Mouse (Mus musculus) CH12.LX (cell line): Measurements from ENCODE around the gene Hoxa10. TPM values are rescaled to one million over a fixed set of nuclear protein-coding genes. Genes with fewer than 3 reads are reported as not detected.

Source experiments
- DNase-seq: peaks from one replicate; pipeline ENCODE4 v3.0.0-alpha.2; 2013; ENCODE audit errors: extremely low read depth
- H3K27ac ChIP-seq: 2 replicates; pipeline ENCODE4 v1.5.1; 2012; ENCODE audit warnings: low read depth, mild to moderate bottlenecking, control low read depth, moderate library complexity; ENCODE audit not compliant: insufficient read depth
- H3K27me3 ChIP-seq: replicated peaks from 2 replicates; pipeline ENCODE3; 2012; ENCODE audit warnings: inconsistent platforms
- H3K36me3 ChIP-seq, 2 experiments: replicated peaks in 1 of 2; 2 replicates each; pipeline versions ENCODE3 to v1.6.1; 2012; ENCODE audit warnings: inconsistent platforms in 1 of 2, low read length in 1 of 2, mild to moderate bottlenecking in 1 of 2, mixed read lengths in 1 of 2, moderate library complexity in 1 of 2; ENCODE audit not compliant: control insufficient read depth in 1 of 2, insufficient read depth in 1 of 2
- H3K4me1 ChIP-seq, 2 experiments: 2 replicates each; pipeline ENCODE4 v1.6.1; 2012; ENCODE audit warnings: inconsistent platforms in 1 of 2, moderate library complexity in 1 of 2; ENCODE audit not compliant: insufficient read depth in 2 of 2, control insufficient read depth in 1 of 2
- H3K4me2 ChIP-seq: 2 replicates; pipeline ENCODE4 v1.6.1; 2012; ENCODE audit warnings: low read depth, mild to moderate bottlenecking, control low read depth; ENCODE audit not compliant: poor library complexity, insufficient read depth, severe bottlenecking
- H3K4me3 ChIP-seq, 3 experiments: fragments of 150-350 bp in 1 of 3; sonication (generic) in 1 of 3; replicated peaks in 1 of 3; 2 replicates each; pipeline versions ENCODE3 to v1.5.1; 2011 to 2012; ENCODE audit warnings: low read depth in 2 of 3, low read length in 2 of 3, mild to moderate bottlenecking in 2 of 3, moderate library complexity in 2 of 3, control low read depth in 1 of 3, improper control_type of control experiment in 1 of 3, inconsistent platforms in 1 of 3, mixed read lengths in 1 of 3; ENCODE audit not compliant: poor library complexity in 1 of 3
- H3K79me2 ChIP-seq: replicated peaks from 2 replicates; pipeline ENCODE4 v1.6.1; 2012; ENCODE audit warnings: mild to moderate bottlenecking, moderate library complexity; ENCODE audit not compliant: control insufficient read depth, poor library complexity, insufficient read depth, severe bottlenecking; ENCODE audit errors: extremely low read depth
- H3K9ac ChIP-seq: 2 replicates; pipeline ENCODE4 v1.6.1; 2012; ENCODE audit warnings: low read depth, mild to moderate bottlenecking, control low read depth, moderate library complexity; ENCODE audit not compliant: insufficient read depth
- H3K9me3 ChIP-seq: replicated peaks from 2 replicates; pipeline ENCODE3; 2012; ENCODE audit warnings: low read length, inconsistent platforms, mixed read lengths
- CHD1 ChIP-seq: IDR thresholded peaks from 2 replicates; pipeline ENCODE4 v1.6.1; 2012; ENCODE audit warnings: low read depth, low read length, improper control_type of control experiment, inconsistent platforms
- CTCF ChIP-seq, 2 experiments: IDR thresholded peaks in 1 of 2; conservative IDR thresholded peaks in 1 of 2; 2 replicates each; pipeline ENCODE4 v1.5.1; 2011 to 2012; ENCODE audit warnings: low read depth in 2 of 2, low read length in 2 of 2, improper control_type of control experiment in 1 of 2, inconsistent platforms in 1 of 2, mild to moderate bottlenecking in 1 of 2, moderate library complexity in 1 of 2
- E2F4 ChIP-seq: IDR thresholded peaks from 2 replicates; pipeline ENCODE4 v1.6.1; 2011; ENCODE audit warnings: low read depth, low read length, improper control_type of control experiment; ENCODE audit not compliant: insufficient replicate concordance
- ELF1 ChIP-seq: IDR thresholded peaks from 2 replicates; pipeline ENCODE4 v1.6.1; 2014; ENCODE audit warnings: low read depth, mild to moderate bottlenecking, inconsistent platforms, low read length, improper control_type of control experiment
- EP300 ChIP-seq: IDR thresholded peaks from 2 replicates; pipeline ENCODE4 v1.6.1; 2011; ENCODE audit warnings: low read length, improper control_type of control experiment
- GABPA ChIP-seq: IDR thresholded peaks from 2 replicates; pipeline ENCODE4 v1.6.1; 2012; ENCODE audit warnings: low read depth, low read length, improper control_type of control experiment, inconsistent platforms; ENCODE audit not compliant: insufficient replicate concordance
- HCFC1 ChIP-seq: IDR thresholded peaks from 2 replicates; pipeline ENCODE4 v1.6.1; 2012; ENCODE audit warnings: low read depth, mild to moderate bottlenecking, inconsistent platforms, low read length, improper control_type of control experiment
- IRF4 ChIP-seq: IDR thresholded peaks from 2 replicates; pipeline ENCODE4 v1.6.1; 2014; ENCODE audit warnings: low read depth, mild to moderate bottlenecking, inconsistent platforms, low read length, improper control_type of control experiment
- JUN ChIP-seq: IDR thresholded peaks from 2 replicates; pipeline ENCODE4 v1.6.1; 2011; ENCODE audit warnings: low read depth, mild to moderate bottlenecking, low read length, improper control_type of control experiment, moderate library complexity; ENCODE audit not compliant: insufficient read depth
- JUND ChIP-seq: conservative IDR thresholded peaks from 2 replicates; pipeline ENCODE4 v1.6.1; 2011; ENCODE audit warnings: low read depth, low read length, improper control_type of control experiment
- KAT2A ChIP-seq: IDR thresholded peaks from 2 replicates; pipeline ENCODE4 v1.6.1; 2012; ENCODE audit warnings: low read length, improper control_type of control experiment, inconsistent platforms; ENCODE audit not compliant: insufficient replicate concordance
- MAFK ChIP-seq: IDR thresholded peaks from 2 replicates; pipeline ENCODE4 v1.6.1; 2011; ENCODE audit warnings: low read length, improper control_type of control experiment; ENCODE audit not compliant: insufficient replicate concordance
- MAX ChIP-seq: IDR thresholded peaks from 2 replicates; pipeline ENCODE4 v1.6.1; 2011; ENCODE audit warnings: low read length, improper control_type of control experiment
- MEF2A ChIP-seq: IDR thresholded peaks from 2 replicates; pipeline ENCODE4 v1.6.1; 2014; ENCODE audit warnings: low read depth, mild to moderate bottlenecking, inconsistent platforms, low read length, improper control_type of control experiment, borderline replicate concordance
- MYC ChIP-seq: IDR thresholded peaks from 2 replicates; pipeline ENCODE4 v1.6.1; 2011; ENCODE audit warnings: low read depth, mild to moderate bottlenecking, improper control_type of control experiment, low read length
- NRF1 ChIP-seq: IDR thresholded peaks from 2 replicates; pipeline ENCODE4 v1.6.1; 2014; ENCODE audit warnings: low read depth, mild to moderate bottlenecking, inconsistent platforms, low read length, improper control_type of control experiment, moderate library complexity
- PAX5 ChIP-seq: IDR thresholded peaks from 2 replicates; pipeline ENCODE4 v1.6.1; 2012; ENCODE audit warnings: low read length, inconsistent platforms, mixed read lengths
- POLR2AphosphoS2 ChIP-seq: IDR thresholded peaks from 2 replicates; pipeline ENCODE4 v1.6.1; 2011; ENCODE audit warnings: low read depth, low read length, improper control_type of control experiment
- RAD21 ChIP-seq: IDR thresholded peaks from 2 replicates; pipeline ENCODE4 v1.6.1; 2011; ENCODE audit warnings: low read depth, mild to moderate bottlenecking, low read length, improper control_type of control experiment, moderate library complexity
- RCOR1 ChIP-seq: conservative IDR thresholded peaks from 2 replicates; pipeline ENCODE4 v1.6.1; 2012; ENCODE audit warnings: low read depth, mild to moderate bottlenecking, inconsistent platforms, low read length, improper control_type of control experiment
- SIN3A ChIP-seq: IDR thresholded peaks from 2 replicates; pipeline ENCODE4 v1.6.1; 2012; ENCODE audit warnings: low read length, improper control_type of control experiment, inconsistent platforms
- SMC3 ChIP-seq: IDR thresholded peaks from 2 replicates; pipeline ENCODE4 v1.6.1; 2011; ENCODE audit warnings: low read depth, low read length, improper control_type of control experiment
- TCF12 ChIP-seq: IDR thresholded peaks from 2 replicates; pipeline ENCODE4 v1.6.1; 2014; ENCODE audit warnings: low read depth, mild to moderate bottlenecking, inconsistent platforms, low read length, improper control_type of control experiment
- UBTF ChIP-seq: IDR thresholded peaks from 2 replicates; pipeline ENCODE4 v1.6.1; 2012; ENCODE audit warnings: low read depth, mild to moderate bottlenecking, inconsistent platforms, low read length, improper control_type of control experiment, moderate library complexity
- USF1 ChIP-seq: IDR thresholded peaks from 2 replicates; pipeline ENCODE4 v1.6.1; 2014; ENCODE audit warnings: low read depth, mild to moderate bottlenecking, inconsistent platforms, low read length, improper control_type of control experiment
- USF2 ChIP-seq: conservative IDR thresholded peaks from 2 replicates; pipeline ENCODE4 v1.6.1; 2011; ENCODE audit warnings: low read depth, low read length, improper control_type of control experiment
- ZKSCAN1 ChIP-seq: IDR thresholded peaks from 2 replicates; pipeline ENCODE4 v1.6.1; 2012; ENCODE audit warnings: low read depth, inconsistent platforms, low read length, improper control_type of control experiment, borderline replicate concordance
- ZMIZ1 ChIP-seq: IDR thresholded peaks from 2 replicates; pipeline ENCODE4 v1.6.1; 2012; ENCODE audit warnings: low read depth, mild to moderate bottlenecking, inconsistent platforms, low read length, improper control_type of control experiment
- ZNF384 ChIP-seq: IDR thresholded peaks from 2 replicates; pipeline ENCODE4 v1.6.1; 2012; ENCODE audit warnings: low read depth, low read length, improper control_type of control experiment, inconsistent platforms
- dilution Hi-C: fragments of 300-500 bp; cut with MboI; formaldehyde crosslinking; loops from 2 replicates; pipeline ENCODE4 v1.14.3; 2020; ENCODE audit warnings: low sequenced_read_pairs; ENCODE audit not compliant: extremely low pct_unique_long_range_greater_than_20kb, extremely low pct_ligation_motif_present
- in situ Hi-C: fragments of 300-500 bp; cut with MboI; formaldehyde crosslinking; loops from 3 replicates; pipeline ENCODE4 v1.14.3; 2019; ENCODE audit warnings: low sequenced_read_pairs, low pct_ligation_motif_present, low pct_unique_long_range_greater_than_20kb, mixed read lengths
- polyA plus RNA-seq: library from polyadenylated mRNA; unstranded; fragments of >175 nt; gene quantifications from 2 replicates; pipeline ENCODE4 v1.2.1, GENCODE M21; 2012; ENCODE audit warnings: low read depth; ENCODE audit not compliant: insufficient read length
- total RNA-seq, 2 experiments: library from RNA; depleted of rRNA; stranded (reverse); fragments of 300-350 nt in 1 of 2; fragments of >200 nt in 1 of 2; gene quantifications; 2 replicates each; pipeline ENCODE4 v1.2.3; 2012 to 2014

Hoxa10 gene
- total and polyA plus RNA-seq, 3 experiments, result 5.2 to 14.5 (median 14.3) TPM

- H3K4me2 ChIP-seq, result no peak overlapping the region
- dilution Hi-C loops (no loop called here), in situ Hi-C loops (loop anchor here (25.0 kb wide), 1 partner anchor 310 kb away; no protein-coding TSS in a partner anchor)
- H3K27me3 ChIP-seq, result no peaks in the 10 kb centered on the region
- no peak overlapping the region for H3K27ac ChIP-seq
- TF ChIP-seq GABPA (no peak), CTCF (conservative IDR thresholded peaks at IDR 0.05 in 1 of 2, IDR thresholded peaks at IDR 0.05 in 1 of 2; ENCODE audit: low read depth in 2 of 2, low read length in 2 of 2) (no peak), RAD21 (no peak), CHD1 (no peak), MEF2A (no peak), USF2 (no peak), USF1 (no peak), SMC3 (no peak), NRF1 (no peak), HCFC1 (no peak), SIN3A (no peak), POLR2AphosphoS2 (no peak), UBTF (no peak), PAX5 (no peak), ZMIZ1 (no peak), MYC (no peak), JUN (no peak), ZKSCAN1 (no peak), IRF4 (no peak)
- DNase-seq, result no peak
- no peak overlapping the region for H3K9ac ChIP-seq
- H3K9me3 ChIP-seq, result no peaks in the 10 kb centered on the region
- H3K4me3 ChIP-seq, result no peak overlapping the region
- H3K79me2 ChIP-seq, result no peaks in the 10 kb centered on the region
- H3K36me3 ChIP-seq, result no peaks in the 10 kb centered on the region
- peaks cover 0 to 7% of the 10 kb centered on the region in 2 experiments; a peak in 1 of 4 replicates for H3K4me1 ChIP-seq
These were observed 36.3 kb upstream of the Hoxa10 start for GRCm38 (mm10) chr6:52276920-52277319.

- no peak for TF ChIP-seq TCF12
- no peak for TF ChIP-seq MAX
- no peak for TF ChIP-seq KAT2A
- no peak for TF ChIP-seq JUND
- no peak for TF ChIP-seq CTCF (conservative IDR thresholded peaks at IDR 0.05 in 1 of 2, IDR thresholded peaks at IDR 0.05 in 1 of 2; ENCODE audit: low read depth in 2 of 2, low read length in 2 of 2)
- no peak for TF ChIP-seq MAFK
- no peak for TF ChIP-seq POLR2AphosphoS2
- no peak for TF ChIP-seq ZNF384
- TF ChIP-seq E2F4, result no peak
- no peak for TF ChIP-seq MYC
- no peak for TF ChIP-seq SMC3
- TF ChIP-seq HCFC1, result no peak
- no peak for TF ChIP-seq RCOR1
- TF ChIP-seq SIN3A, result no peak
- TF ChIP-seq EP300, result no peak
- TF ChIP-seq ELF1, result no peak
- TF ChIP-seq IRF4, result no peak
- TF ChIP-seq ZKSCAN1, result no peak
- TF ChIP-seq UBTF, result no peak
- TF ChIP-seq, all 38 proteins: peak for 0
- no peaks in the 10 kb centered on the region for H3K27me3 ChIP-seq
- H3K79me2 ChIP-seq, result no peaks in the 10 kb centered on the region
- no peak for DNase-seq
- peaks cover 0 to 7% of the 10 kb centered on the region in 2 experiments; a peak in 1 of 4 replicates for H3K4me1 ChIP-seq
- no peak overlapping the region for H3K4me3 ChIP-seq
- H3K36me3 ChIP-seq, result no peaks in the 10 kb centered on the region
- H3K9ac ChIP-seq, result no peak overlapping the region
- H3K9me3 ChIP-seq, result no peaks in the 10 kb centered on the region
- no peak overlapping the region for H3K4me2 ChIP-seq
- in situ Hi-C loops, result loop anchor here (25.0 kb wide), 1 partner anchor 311 kb away; no protein-coding TSS in a partner anchor
- dilution Hi-C loops, result no loop called here
- no peak overlapping the region for H3K27ac ChIP-seq
These were observed 35.7 kb upstream of the Hoxa10 start for GRCm38 (mm10) chr6:52276382-52276781.
